Mouse (Mus musculus) bone marrow macrophage, adult 2 months (primary cell): ENCODE results near the gene Ggcx.

Source experiments
- CTCF ChIP-seq: IDR thresholded peaks from 2 replicates; pipeline ENCODE4 v1.5.1; 2012; ENCODE audit warnings: low read depth, mild to moderate bottlenecking, low read length, moderate library complexity
- POLR2A ChIP-seq: IDR thresholded peaks from 2 replicates; pipeline ENCODE4 v1.6.1; 2012; ENCODE audit warnings: mild to moderate bottlenecking, low read depth, low read length, borderline replicate concordance

DNA sequence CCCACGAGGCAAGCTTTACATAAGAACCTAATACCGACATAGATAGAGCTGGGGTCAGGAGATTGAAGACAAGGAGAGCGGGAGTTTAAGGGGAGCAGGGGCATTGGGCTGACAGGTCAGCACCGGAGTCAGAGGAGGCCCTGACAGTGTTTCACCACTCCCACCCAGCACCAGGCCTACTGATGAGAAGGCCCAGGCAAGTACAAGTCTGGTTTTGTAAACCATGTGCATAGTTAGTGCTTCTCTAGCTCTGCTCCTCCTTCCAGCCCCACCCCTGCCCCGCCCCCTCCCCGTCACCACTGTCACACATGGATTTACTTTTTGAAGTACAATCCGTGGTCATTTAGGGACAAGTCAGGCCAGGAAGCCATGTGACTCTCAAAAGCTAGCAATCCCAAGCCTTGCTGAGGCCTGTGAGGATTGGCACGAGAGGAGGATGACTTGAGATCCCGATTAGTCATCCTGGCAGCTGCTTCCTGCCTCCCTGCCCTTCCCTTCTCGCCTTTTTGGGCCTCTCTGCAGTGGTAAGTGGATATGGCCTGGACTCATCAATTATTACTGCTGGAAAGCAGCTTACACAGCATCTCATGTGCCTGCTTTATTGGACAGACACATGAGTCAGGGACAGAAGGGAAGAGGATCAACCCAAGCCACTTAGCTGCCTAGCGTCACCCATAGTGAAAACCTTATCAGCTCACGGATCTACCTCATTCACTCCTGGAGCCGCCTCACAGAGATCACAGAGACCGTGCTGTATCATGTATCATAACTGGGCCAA, 59.3 kb downstream of the Ggcx start:
- TF ChIP-seq POLR2A (no peak), CTCF (no peak)
